Mouse (Mus musculus): Measurements from ENCODE around the gene Cdc14b.
A peak's percentile ranks its signal among the peaks of the same experiment; 100 is the strongest.
"Not testable (repeated sequence)": the region's sequence is repeated elsewhere in the genome, so short reads cannot be mapped to it uniquely, and the experiment has no call there.

Cdc14b gene

GRCm38 (mm10) chr13:64273891-64274844, 922 bp downstream of the Cdc14b start:
- peak; percentile 32 for DNase-seq

DNA sequence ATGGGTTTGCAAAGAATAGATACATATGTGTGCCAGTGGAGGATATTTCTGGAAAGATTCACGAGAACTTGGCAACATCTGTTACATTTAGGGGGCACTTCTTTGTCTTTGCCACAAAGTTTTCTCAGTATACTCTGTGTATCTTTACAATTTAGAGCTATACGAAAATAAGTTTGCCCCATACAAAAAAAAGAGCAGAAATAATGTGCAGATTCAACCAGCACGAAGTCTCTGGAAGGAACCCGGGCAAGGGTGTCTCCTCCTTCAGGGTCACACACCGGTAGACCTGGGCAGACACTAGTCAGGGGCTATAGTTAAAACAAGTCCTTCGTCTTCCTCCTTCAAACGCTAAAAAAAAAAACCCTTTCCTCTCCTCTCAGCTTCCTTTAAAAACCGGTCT, 1.7 kb downstream of the Cdc14b start:
- no peak for DNase-seq

GRCm38 (mm10) chr13:64268384-64268783, 6.7 kb downstream of the Cdc14b start:
- DNase-seq: no peak

DNA sequence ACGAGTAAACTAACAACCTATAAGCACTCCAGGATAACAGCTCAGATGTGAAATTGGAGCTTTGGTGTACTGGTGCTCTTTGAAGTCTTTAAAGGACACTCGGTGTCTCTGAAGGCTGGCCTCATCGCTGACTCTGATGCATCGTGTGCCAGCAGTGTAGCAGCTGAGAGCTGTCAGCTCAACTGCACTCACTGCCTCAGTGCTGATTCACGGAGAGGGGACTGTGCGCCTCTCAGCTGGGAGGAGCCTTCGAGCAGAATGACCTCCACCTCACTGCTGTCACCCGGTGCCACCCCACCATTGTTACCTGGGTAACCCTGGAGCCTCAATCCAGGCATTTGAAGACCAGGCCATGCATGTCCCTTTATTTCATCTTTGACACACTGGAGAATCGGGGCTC, 7.9 kb downstream of the Cdc14b start:
- DNase-seq: no peak

GRCm38 (mm10) chr13:64264586-64264985, 10.5 kb downstream of the Cdc14b start:
- no peak for DNase-seq

GRCm38 (mm10) chr13:64259903-64260302, 15.2 kb downstream of the Cdc14b start:
- no peak for DNase-seq

DNA sequence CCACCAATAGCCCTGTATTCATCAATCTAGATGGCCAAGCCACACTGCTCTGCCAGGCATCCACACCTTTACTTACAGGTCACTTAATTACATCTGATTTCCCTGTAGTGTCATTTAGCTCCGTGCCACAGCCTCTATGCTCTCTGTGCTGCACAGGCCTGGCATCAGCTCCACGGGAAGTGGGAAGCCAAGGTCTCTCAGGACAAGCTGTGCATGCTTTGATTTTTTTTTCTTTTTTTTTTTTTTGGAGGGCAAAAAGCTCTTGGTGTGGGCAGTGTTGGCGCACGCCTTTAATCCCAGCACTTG, 16.6 kb downstream of the Cdc14b start:
- no peak for DNase-seq

GRCm38 (mm10) chr13:64257814-64258515, 17.1 kb downstream of the Cdc14b start:
- peak; percentile 68 for DNase-seq

DNA sequence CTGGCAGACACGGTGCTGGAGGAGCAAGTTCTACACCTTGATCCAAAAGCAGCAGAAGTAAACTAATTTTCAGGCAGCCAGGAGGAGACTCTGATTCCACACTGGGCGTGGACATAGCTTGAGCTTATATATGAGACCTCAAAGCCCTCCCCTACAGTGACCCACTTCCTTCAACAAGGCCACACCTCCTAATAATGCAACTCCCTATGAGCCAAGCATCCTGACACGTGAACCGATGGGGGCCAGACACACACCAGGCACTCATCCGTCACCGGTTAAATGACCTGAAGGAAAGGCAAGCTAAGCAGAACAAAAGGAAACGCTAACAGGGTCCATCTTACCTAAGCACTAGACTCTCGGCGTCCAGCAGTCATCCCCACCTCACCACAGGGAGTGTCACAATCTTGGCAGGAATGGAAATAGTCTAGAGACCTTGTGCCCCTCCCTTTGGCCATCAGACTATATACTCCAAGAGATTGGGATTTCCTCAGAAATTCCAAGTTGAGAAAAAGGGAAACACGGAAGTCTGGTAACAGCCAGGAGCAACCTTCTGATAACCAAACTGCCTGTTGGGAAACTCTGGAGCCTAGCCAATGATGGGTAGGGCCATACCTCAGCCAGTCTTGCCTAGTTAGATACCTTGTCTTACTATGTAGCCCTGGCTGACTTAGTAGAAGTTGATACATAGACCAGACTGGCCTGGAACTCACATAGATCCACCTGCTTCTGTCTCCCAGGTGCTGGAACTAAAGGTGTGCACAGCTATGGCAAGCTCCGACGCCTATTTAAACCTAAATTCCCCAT, 17.9 kb downstream of the Cdc14b start:
- no peak for DNase-seq

- not testable (repeated sequence) for DNase-seq
These were observed 20.9 kb downstream of the Cdc14b start for GRCm38 (mm10) chr13:64254185-64254584.

DNA sequence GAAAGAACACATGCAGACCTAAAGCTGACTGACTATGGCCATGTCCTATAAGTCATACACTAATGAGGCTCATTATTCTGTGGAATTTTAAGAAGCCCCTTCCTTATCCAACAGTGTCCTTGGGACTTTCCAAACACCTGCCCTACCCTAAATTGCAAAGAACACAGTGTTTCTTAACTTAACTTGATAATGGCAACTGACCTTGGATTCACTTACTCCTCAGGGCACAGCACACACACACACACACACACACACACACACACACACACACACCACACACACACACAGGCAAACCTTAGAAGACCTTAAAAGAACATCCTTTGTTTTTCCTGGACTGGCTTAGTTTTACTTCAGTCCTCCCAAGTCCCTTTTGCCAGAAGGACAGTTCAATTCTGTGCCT, 21.4 kb downstream of the Cdc14b start:
- no peak for DNase-seq

GRCm38 (mm10) chr13:64252147-64252546, 22.9 kb downstream of the Cdc14b start:
- no peak for DNase-seq

- no peak for DNase-seq
These were observed 24.7 kb downstream of the Cdc14b start for GRCm38 (mm10) chr13:64250363-64250762.

GRCm38 (mm10) chr13:64248775-64249524, 26.1 kb downstream of the Cdc14b start:
- peak; percentile 87 for DNase-seq

- no peak for DNase-seq
These were observed 26.8 kb downstream of the Cdc14b start for GRCm38 (mm10) chr13:64248161-64248774.

- no peak for DNase-seq
These were observed 29.0 kb downstream of the Cdc14b start for GRCm38 (mm10) chr13:64246106-64246505.

GRCm38 (mm10) chr13:64244685-64245261, 30.3 kb downstream of the Cdc14b start:
- DNase-seq: no peak

DNA sequence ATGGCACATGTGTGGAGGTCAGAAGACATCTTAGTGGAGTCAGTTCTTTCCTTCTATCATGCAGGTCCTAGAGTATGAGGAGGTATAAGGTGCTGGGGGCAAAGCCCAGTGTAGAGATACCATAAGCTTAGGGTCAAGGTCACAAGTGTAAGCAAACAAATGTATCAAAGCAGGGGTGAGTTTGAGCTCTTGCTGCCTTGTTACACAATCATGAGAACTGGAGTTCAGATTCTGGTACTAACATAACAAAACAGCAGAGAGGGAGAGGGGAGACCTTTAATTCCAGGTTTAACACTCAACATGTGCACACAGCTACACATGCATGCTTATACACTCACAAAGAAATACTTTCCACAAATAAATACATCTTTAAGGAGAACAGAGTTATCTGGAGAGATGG, 32.4 kb downstream of the Cdc14b start:
- DNase-seq: no peak

DNA sequence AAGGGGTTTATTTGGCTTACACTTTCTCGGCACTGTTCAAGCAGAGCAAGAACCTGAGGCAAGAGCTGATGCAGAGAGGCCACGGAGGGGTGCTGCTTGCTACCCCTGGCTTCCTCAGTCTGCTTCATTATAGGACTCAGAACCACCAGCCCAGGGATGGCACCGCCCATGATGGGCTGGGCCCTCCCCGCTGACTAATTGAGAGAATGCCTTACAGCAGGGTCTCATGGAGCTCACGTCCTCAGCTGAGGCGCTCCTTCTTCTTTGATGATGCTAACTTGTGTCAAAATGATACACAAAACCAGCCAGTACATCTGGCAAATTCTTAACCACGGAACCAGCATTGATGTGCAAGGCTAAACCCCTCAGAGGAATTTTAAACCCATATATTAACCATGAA, 34.5 kb downstream of the Cdc14b start:
- DNase-seq: no peak

GRCm38 (mm10) chr13:64237681-64238157, 37.4 kb downstream of the Cdc14b start:
- DNase-seq: no peak

DNA sequence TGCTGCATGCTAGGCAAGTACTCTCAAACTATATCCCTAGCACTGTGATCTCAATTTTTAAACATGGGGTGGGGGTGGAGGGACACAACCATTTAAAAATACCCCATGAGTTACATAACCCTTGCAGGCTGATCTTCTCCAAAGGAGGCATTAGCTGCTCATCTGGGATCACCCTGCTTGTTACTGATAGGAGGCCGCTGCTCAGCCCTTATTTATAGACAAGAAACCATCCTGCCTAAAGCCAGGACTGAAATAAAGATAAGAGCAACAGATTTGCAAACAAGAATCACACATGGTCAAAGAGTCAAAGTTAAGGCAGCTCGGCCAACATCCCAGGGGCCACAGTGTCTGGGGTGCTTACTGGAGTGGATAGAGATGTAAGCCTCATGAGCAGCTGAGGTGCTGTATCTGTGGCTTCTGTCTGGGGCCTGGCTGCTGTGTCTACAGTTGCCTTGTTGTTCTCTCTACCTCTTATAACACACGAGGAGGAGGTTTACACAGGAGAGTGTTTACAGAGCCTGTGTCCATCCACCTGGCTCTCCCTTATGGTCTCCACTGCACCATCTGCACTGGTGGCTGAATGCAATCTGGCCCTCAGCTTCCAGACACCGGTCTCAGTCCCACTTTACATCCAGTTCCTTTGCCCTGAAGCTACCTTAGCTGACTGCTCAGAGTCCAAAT, 38.0 kb downstream of the Cdc14b start:
- peak; percentile 74 for DNase-seq
